Mouse (Mus musculus) intestine, postnatal 0 days (tissue): Measurements from ENCODE around the gene Tnfsf9. TPM values are rescaled to one million over a fixed set of nuclear protein-coding genes. Genes with fewer than 3 reads are reported as not detected.

Experiments used
- ATAC-seq: fragments of 200-750 bp; cut with Nextera tagmentation; 2 replicates; pipeline ENCODE4 v1.8.0; 2017; ENCODE audit warnings: mild to moderate bottlenecking, moderate TSS enrichment, moderate library complexity
- H3K27ac ChIP-seq: fragments of 300-500 bp; sonication (generic); 2 replicates; pipeline ENCODE4 v1.5.1; 2014; ENCODE audit warnings: mild to moderate bottlenecking, low read depth, low read length, moderate library complexity
- H3K27me3 ChIP-seq: fragments of 300-500 bp; sonication (generic); replicated peaks from 2 replicates; pipeline ENCODE4 v1.6.1; 2014; ENCODE audit warnings: low read length, mixed read lengths; ENCODE audit not compliant: control insufficient read depth, insufficient read depth
- H3K36me3 ChIP-seq: fragments of 300-500 bp; sonication (generic); 2 replicates; pipeline ENCODE4 v1.6.1; 2014; ENCODE audit warnings: mild to moderate bottlenecking, moderate library complexity; ENCODE audit not compliant: control insufficient read depth, insufficient read depth
- H3K4me1 ChIP-seq: fragments of 300-500 bp; sonication (generic); replicated peaks from 2 replicates; pipeline ENCODE4 v1.6.1; 2014; ENCODE audit warnings: antibody characterized with exemption, low read length, mixed read lengths; ENCODE audit not compliant: control insufficient read depth, insufficient read depth
- H3K4me2 ChIP-seq: fragments of 300-500 bp; sonication (generic); replicated peaks from 2 replicates; pipeline ENCODE4 v1.6.1; 2014; ENCODE audit warnings: low read depth, mild to moderate bottlenecking, moderate library complexity
- H3K4me3 ChIP-seq: fragments of 300-500 bp; sonication (generic); 2 replicates; pipeline ENCODE4 v1.5.1; 2014; ENCODE audit warnings: low read depth, low read length
- H3K9ac ChIP-seq: fragments of 300-500 bp; sonication (generic); 2 replicates; pipeline ENCODE4 v1.6.1; 2014; ENCODE audit warnings: mild to moderate bottlenecking, low read depth, low read length
- H3K9me3 ChIP-seq: fragments of 300-500 bp; sonication (generic); 2 replicates; pipeline ENCODE4 v1.6.1; 2016; ENCODE audit warnings: mixed run types; ENCODE audit not compliant: control insufficient read depth
- CTCF ChIP-seq: sonication (generic); IDR thresholded peaks from 2 replicates; pipeline ENCODE4 v1.5.1; 2016; ENCODE audit warnings: low read depth, mild to moderate bottlenecking, control low read depth, antibody characterized with exemption, moderate library complexity
- WGBS: fragments of 180-500 bp; shearing (Covaris S2); extraction: QIAGEN DNeasy Blood & Tissue Kit; methylation state at CpG from one replicate; pipeline ENCODE4 v1.1.7; 2014; 5-methylcytosine and 5-hydroxymethylcytosine counted together
- polyA plus RNA-seq: library from polyadenylated mRNA; unstranded; fragments of >200 nt; fragmentation: Nextera tagmentation; extraction: Ambion mirVana; gene quantifications from 2 replicates; pipeline ENCODE4 v1.2.1, GENCODE M21; 2015

Gene Tnfsf9
- polyA plus RNA-seq, 1 experiment from 2014 or later = 1.6 TPM

DNA sequence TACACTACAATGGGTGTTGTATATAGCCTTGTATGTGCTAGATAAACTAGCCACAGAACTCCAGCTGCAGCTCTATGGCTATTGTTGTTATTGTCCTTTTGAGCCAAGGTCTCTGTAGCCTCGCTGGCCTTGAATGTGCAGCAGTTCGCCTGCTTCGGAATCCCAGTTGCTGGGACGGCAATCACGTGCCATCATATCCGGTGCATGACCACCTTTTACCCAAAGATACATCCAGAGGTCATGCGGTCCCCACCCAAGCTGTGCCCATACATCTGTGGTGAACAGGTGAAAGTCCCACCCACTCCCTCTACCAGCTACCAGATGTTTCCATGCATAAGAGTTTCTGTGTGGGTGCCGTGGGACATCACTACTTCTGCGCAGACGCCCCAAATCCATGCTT lies 44.1 kb upstream of the Tnfsf9 start:
- no peak overlapping the region for H3K4me3 ChIP-seq
- WGBS = 34% methylated on average over 10 of the region's 10 CpGs
- peaks cover 9% of the 10 kb centered on the region; the same call in 1 of the 2 replicates for H3K36me3 ChIP-seq
- H3K27me3 ChIP-seq = peaks cover 8% of the 10 kb centered on the region; the same call in 1 of the 2 replicates
- H3K9me3 ChIP-seq = no peaks in the 10 kb centered on the region
- H3K4me2 ChIP-seq = peak overlapping the region; percentile 98
- 0 out of 2 replicates have a peak overlapping the region, but pooled peaks have one; percentile 7 for H3K9ac ChIP-seq
- peak overlapping the region; percentile 47 for H3K27ac ChIP-seq
- no peak for TF ChIP-seq CTCF
- no peak for ATAC-seq
- peaks cover 12% of the 10 kb centered on the region; the same call in 1 of the 2 replicates for H3K4me1 ChIP-seq

GRCm38 (mm10) chr17:57062011-57062521 lies 43.1 kb upstream of the Tnfsf9 start:
- Histone ChIP-seq H3K9me3 (no peaks in the 10 kb centered on the region), H3K27me3 (peaks cover 8% of the 10 kb centered on the region; the same call in 1 of the 2 replicates), H3K27ac (peak overlapping the region; percentile 98), H3K9ac (peak overlapping the region; percentile 73), H3K4me1 (peaks cover 12% of the 10 kb centered on the region; the same call in 1 of the 2 replicates), H3K4me2 (peak overlapping the region; percentile 98), H3K4me3 (peak overlapping the region; percentile 63), H3K36me3 (peaks cover 19% of the 10 kb centered on the region; the same call in 1 of the 2 replicates)
- peak; percentile 80 for ATAC-seq
- TF ChIP-seq CTCF = 0 out of 2 replicates have a peak, but pooled peaks have one; percentile 12
- WGBS = 1% methylated on average over 38 of the region's 39 CpGs

- Histone ChIP-seq H3K27ac (peak overlapping the region; percentile 98), H3K27me3 (peaks cover 8% of the 10 kb centered on the region; the same call in 1 of the 2 replicates), H3K4me3 (peak overlapping the region; percentile 63), H3K4me2 (peak overlapping the region; percentile 98), H3K4me1 (peaks cover 12% of the 10 kb centered on the region; the same call in 1 of the 2 replicates), H3K9ac (peak overlapping the region; percentile 73), H3K36me3 (peaks cover 19% of the 10 kb centered on the region; the same call in 1 of the 2 replicates), H3K9me3 (no peaks in the 10 kb centered on the region)
- under 1% methylated on average over 22 of the region's 22 CpGs for WGBS
- ATAC-seq = no peak
- no peak for TF ChIP-seq CTCF
Observed at GRCm38 (mm10) chr17:57062548-57062947, 42.6 kb upstream of the Tnfsf9 start.

GRCm38 (mm10) chr17:57063031-57063430 lies 42.1 kb upstream of the Tnfsf9 start:
- Histone ChIP-seq H3K4me3 (peak overlapping the region; percentile 63), H3K36me3 (peaks cover 19% of the 10 kb centered on the region; the same call in 1 of the 2 replicates), H3K9me3 (no peaks in the 10 kb centered on the region), H3K9ac (peak overlapping the region; percentile 73), H3K27me3 (peaks cover 8% of the 10 kb centered on the region; the same call in 1 of the 2 replicates), H3K4me1 (peaks cover 12% of the 10 kb centered on the region; the same call in 1 of the 2 replicates), H3K4me2 (peak overlapping the region; percentile 98), H3K27ac (peak overlapping the region; percentile 98; the same call in 1 of the 2 replicates)
- ATAC-seq = no peak
- TF ChIP-seq CTCF = no peak
- WGBS = 5% methylated on average over 8 of the region's 8 CpGs

- no peaks in the 10 kb centered on the region for H3K9me3 ChIP-seq
- TF ChIP-seq CTCF = no peak
- no peak overlapping the region for H3K9ac ChIP-seq
- ATAC-seq = no peak
- H3K4me3 ChIP-seq = no peak overlapping the region
- WGBS = 59% methylated on average over 5 of the region's 5 CpGs
- no peak overlapping the region for H3K4me2 ChIP-seq
- H3K4me1 ChIP-seq = 0 out of 2 replicates have a peak, but pooled peaks cover 6% of the 10 kb centered on the region
- H3K27ac ChIP-seq = no peak overlapping the region
- peaks cover 19% of the 10 kb centered on the region; the same call in 1 of the 2 replicates for H3K36me3 ChIP-seq
- peaks cover 6% of the 10 kb centered on the region; the same call in 1 of the 2 replicates for H3K27me3 ChIP-seq
Observed at GRCm38 (mm10) chr17:57066908-57067307, 38.2 kb upstream of the Tnfsf9 start.

DNA sequence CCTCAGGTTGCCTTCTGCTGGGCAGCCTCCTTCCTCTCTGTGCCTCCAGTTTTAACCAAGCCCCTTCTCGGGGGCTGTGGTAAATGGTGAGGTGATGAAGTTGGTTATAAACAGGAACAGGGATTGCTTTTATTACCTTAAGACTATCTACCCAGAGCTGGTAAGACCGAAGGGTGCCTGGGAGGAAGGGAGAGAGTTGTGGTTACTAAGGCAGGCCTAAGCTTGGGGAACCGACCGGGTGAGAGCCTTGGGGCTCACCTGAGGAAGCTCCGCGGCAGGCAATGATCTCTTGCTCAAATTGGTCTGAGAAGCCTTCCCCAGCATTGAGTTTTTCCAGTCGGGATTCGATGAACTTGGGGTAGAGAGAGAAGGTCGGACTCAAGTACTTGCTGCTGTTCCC lies 34.9 kb upstream of the Tnfsf9 start:
- Histone ChIP-seq H3K27me3 (no peaks in the 10 kb centered on the region), H3K27ac (no peak overlapping the region), H3K36me3 (peaks cover 12% of the 10 kb centered on the region; the same call in 1 of the 2 replicates), H3K9me3 (no peaks in the 10 kb centered on the region), H3K4me3 (no peak overlapping the region), H3K4me1 (no peaks in the 10 kb centered on the region), H3K9ac (no peak overlapping the region), H3K4me2 (peak overlapping the region; percentile 22; the same call in 1 of the 2 replicates)
- TF ChIP-seq CTCF = no peak
- WGBS = 7% methylated on average over 9 of the region's 9 CpGs
- no peak for ATAC-seq
